Mouse (Mus musculus) left cerebral cortex, adult 2 months (tissue): ENCODE measurements at regions not wholly inside any gene's neighbourhood (a gene's known extent, or its start where the extent isn't known, plus 50 kb on each side); places are given as distances from the start of the nearest gene placed in this dataset.

ENCODE experiments used
- DNase-seq, 2 experiments: peaks; one replicate each; pipeline ENCODE4 v3.0.0; 2021 to 2022; ENCODE audit warnings: low spot score in 2 of 2, mixed read lengths in 1 of 2; ENCODE audit errors: extremely low spot score in 1 of 2
- H3K27ac ChIP-seq: fragments of 200-600 bp; 2 replicates; pipeline ENCODE4 v1.8.1; 2022
- H3K4me3 ChIP-seq: fragments of 200-600 bp; 2 replicates; pipeline ENCODE4 v1.8.1; 2022
- CTCF ChIP-seq: fragments of 200-600 bp; IDR thresholded peaks from 2 replicates; pipeline ENCODE4 v1.8.1; 2022; ENCODE audit warnings: antibody characterized with exemption, mild to moderate bottlenecking, moderate library complexity
- intact Hi-C: fragments of 180-260 bp; cut with DNase I; formaldehyde crosslinking; loops from one replicate; pipeline ENCODE4 v1.15.1; 2025

GRCm38 (mm10) chr10:71657525-71657924 lies 310.0 kb downstream of the Ipmk start:
- no peak overlapping the region for H3K4me3 ChIP-seq
- intact Hi-C loops, result no loop called here
- no peak for TF ChIP-seq CTCF

DNA sequence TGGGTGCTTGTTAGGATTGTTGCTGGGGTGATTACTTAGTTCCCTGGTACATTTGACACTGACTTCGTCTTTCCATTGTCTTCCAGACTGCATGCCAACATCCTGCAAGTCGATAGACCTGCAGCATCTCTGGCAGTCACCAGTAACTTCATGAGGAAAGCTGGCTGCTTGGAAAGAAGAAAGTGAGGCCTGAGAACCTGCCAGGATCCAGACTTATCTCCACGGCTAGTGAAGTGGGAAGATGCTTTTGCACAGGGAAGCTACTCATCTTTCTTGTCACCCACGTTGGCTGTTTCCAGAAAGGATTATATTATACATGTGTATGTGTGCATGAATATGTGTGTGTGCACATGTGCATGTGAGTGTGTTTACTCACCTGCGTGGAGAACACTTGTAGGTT lies 316.0 kb downstream of the Ipmk start:
- no peak for DNase-seq
- intact Hi-C loops, result no loop called here
- TF ChIP-seq CTCF, result no peak
- no peak overlapping the region for H3K4me3 ChIP-seq
- H3K27ac ChIP-seq, result no peak overlapping the region

More at GRCm38 (mm10) chr10:71657525-71657924, 310.0 kb downstream of the Ipmk start:
- DNase-seq, result no peak
- H3K27ac ChIP-seq, result no peak overlapping the region

GRCm38 (mm10) chr10:71667160-71667571 lies 319.6 kb downstream of the Ipmk start:
- TF ChIP-seq CTCF, result no peak
- Histone ChIP-seq H3K4me3 (no peak overlapping the region), H3K27ac (no peak overlapping the region)
- intact Hi-C loops, result no loop called here
- peak; percentile 9 to 16 for DNase-seq

GRCm38 (mm10) chr10:71679240-71679639 lies 331.7 kb downstream of the Ipmk start:
- no peak for DNase-seq
- intact Hi-C loops, result no loop called here
- TF ChIP-seq CTCF, result no peak
- no peak overlapping the region for H3K27ac ChIP-seq
- H3K4me3 ChIP-seq, result no peak overlapping the region

- DNase-seq, result no peak
- no peak for TF ChIP-seq CTCF
- no peak overlapping the region for H3K27ac ChIP-seq
- intact Hi-C loops, result no loop called here
- H3K4me3 ChIP-seq, result no peak overlapping the region
Measured at GRCm38 (mm10) chr10:71713456-71713855, 365.9 kb downstream of the Ipmk start.

GRCm38 (mm10) chr10:71727746-71728145 lies 380.2 kb downstream of the Ipmk start:
- intact Hi-C loops, result no loop called here
- Histone ChIP-seq H3K27ac (no peak overlapping the region), H3K4me3 (no peak overlapping the region)
- no peak for TF ChIP-seq CTCF
- no peak for DNase-seq

GRCm38 (mm10) chr10:71733821-71734220 lies 386.3 kb downstream of the Ipmk start:
- no peak for TF ChIP-seq CTCF
- no peak for DNase-seq
- Histone ChIP-seq H3K27ac (no peak overlapping the region), H3K4me3 (no peak overlapping the region)
- intact Hi-C loops, result no loop called here

GRCm38 (mm10) chr10:71734481-71734880 lies 386.9 kb downstream of the Ipmk start:
- DNase-seq, result no peak
- Histone ChIP-seq H3K4me3 (no peak overlapping the region), H3K27ac (no peak overlapping the region)
- TF ChIP-seq CTCF, result no peak
- intact Hi-C loops, result no loop called here

DNA sequence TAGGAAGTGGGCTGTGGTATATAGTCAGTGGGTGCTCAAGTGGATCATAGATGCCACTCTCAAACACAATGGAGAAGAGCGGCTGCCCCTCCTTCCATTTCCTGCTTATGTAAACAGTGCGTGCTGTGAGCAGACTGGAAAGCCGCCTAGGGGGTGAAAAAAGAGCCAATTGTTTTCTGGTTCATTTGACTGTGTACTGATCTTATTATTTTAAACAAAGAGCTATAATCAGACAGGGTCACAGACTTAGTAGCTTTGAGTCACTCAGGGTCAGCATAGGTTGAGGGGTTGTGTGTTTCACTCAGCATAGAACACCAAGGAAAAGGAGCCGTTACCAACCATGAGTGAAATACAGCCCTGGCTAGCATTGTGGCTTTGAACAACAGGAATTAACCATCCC lies 390.7 kb downstream of the Ipmk start:
- no peak overlapping the region for H3K4me3 ChIP-seq
- intact Hi-C loops, result no loop called here
- H3K27ac ChIP-seq, result no peak overlapping the region
- no peak for TF ChIP-seq CTCF
- DNase-seq, result no peak

DNA sequence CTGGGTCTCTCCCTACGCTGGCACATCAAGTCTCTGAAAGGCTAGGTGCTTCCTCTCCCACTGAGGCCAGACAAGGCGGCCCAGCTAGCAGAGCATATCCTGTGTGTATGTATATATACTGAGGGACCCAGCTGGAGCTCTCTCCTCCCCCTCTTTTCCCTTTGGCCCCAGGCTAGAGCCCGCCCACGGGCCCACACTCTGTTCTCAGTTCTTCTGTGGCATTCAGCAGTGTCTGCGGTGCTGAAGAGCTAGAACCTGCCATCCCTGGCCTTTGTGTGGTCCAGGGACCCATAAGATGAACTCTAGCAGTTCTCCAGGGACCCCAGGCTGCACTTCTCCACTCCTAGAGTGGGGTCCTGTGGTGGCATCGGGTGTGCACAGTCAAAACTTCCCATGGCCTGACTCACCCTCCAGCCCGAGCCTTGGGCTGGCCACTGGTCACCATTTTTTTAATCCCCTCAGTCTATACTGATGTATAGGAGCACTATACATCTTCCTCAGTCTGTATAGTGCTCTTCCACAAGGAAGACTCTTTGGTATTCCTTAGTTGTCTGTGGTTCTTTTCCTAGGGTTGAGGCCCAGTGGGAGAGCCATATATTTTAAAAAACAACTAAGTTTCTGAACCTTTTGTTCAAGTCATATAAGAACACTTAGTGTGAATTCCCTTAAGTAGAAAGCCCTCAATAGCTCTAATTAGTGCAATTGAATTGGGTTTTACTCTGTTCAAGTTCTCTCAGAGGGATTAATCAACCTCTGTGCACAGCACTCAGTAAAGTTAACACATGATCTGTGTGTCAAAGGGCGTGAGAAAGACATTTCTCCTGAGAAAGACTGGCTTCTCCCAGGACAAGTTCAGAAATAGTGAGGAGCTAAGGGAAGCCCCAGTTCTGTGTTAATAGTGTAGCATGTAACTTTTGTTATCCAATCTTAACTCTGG lies 401.3 kb downstream of the Ipmk start:
- no peak for TF ChIP-seq CTCF
- H3K27ac ChIP-seq, result no peak overlapping the region
- H3K4me3 ChIP-seq, result no peak overlapping the region
- intact Hi-C loops, result no loop called here
- no peak for DNase-seq

GRCm38 (mm10) chr10:71753255-71753654 lies 405.7 kb downstream of the Ipmk start:
- Histone ChIP-seq H3K27ac (no peak overlapping the region), H3K4me3 (no peak overlapping the region)
- no peak for TF ChIP-seq CTCF
- DNase-seq, result no peak
- intact Hi-C loops, result no loop called here

- no peak for DNase-seq
- intact Hi-C loops, result no loop called here
- no peak overlapping the region for H3K4me3 ChIP-seq
- no peak for TF ChIP-seq CTCF
- H3K27ac ChIP-seq, result no peak overlapping the region
Measured at GRCm38 (mm10) chr10:71754799-71755198, 407.2 kb downstream of the Ipmk start.

DNA sequence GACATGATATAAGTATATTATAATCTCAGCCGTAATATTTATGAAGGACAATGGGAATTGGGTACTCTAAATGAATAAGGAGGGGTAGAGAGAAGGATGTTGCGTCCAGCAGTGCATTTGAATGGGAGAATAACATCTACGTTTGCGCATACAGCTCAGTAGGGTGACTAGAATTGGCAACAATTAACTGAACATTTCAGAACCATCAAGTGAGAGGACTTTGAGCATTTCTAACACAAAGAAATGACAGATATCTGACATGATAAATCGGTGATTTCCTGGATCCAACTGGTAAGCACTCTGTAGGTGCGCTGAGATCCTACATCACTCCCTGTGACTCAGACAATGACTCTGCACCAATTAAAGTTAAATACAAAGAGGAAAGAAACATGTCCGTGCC lies 431.3 kb downstream of the Ipmk start:
- DNase-seq, result no peak

More for the DNA sequence above, 431.3 kb downstream of the Ipmk start:
- H3K4me3 ChIP-seq, result no peak overlapping the region
- intact Hi-C loops, result no loop called here
- H3K27ac ChIP-seq, result no peak overlapping the region
- TF ChIP-seq CTCF, result no peak
